Mouse (Mus musculus) intestine, postnatal 0 days (tissue): ENCODE measurements around the gene Pbx1. TPM values are rescaled to one million over a fixed set of nuclear protein-coding genes. Genes with fewer than 3 reads are reported as not detected.

Experiments used
- ATAC-seq: fragments of 200-750 bp; cut with Nextera tagmentation; 2 replicates; pipeline ENCODE4 v1.8.0; 2017; ENCODE audit warnings: mild to moderate bottlenecking, moderate TSS enrichment, moderate library complexity
- H3K27ac ChIP-seq: fragments of 300-500 bp; sonication (generic); 2 replicates; pipeline ENCODE4 v1.5.1; 2014; ENCODE audit warnings: mild to moderate bottlenecking, low read depth, low read length, moderate library complexity
- H3K27me3 ChIP-seq: fragments of 300-500 bp; sonication (generic); replicated peaks from 2 replicates; pipeline ENCODE4 v1.6.1; 2014; ENCODE audit warnings: low read length, mixed read lengths; ENCODE audit not compliant: control insufficient read depth, insufficient read depth
- H3K36me3 ChIP-seq: fragments of 300-500 bp; sonication (generic); 2 replicates; pipeline ENCODE4 v1.6.1; 2014; ENCODE audit warnings: mild to moderate bottlenecking, moderate library complexity; ENCODE audit not compliant: control insufficient read depth, insufficient read depth
- H3K4me1 ChIP-seq: fragments of 300-500 bp; sonication (generic); replicated peaks from 2 replicates; pipeline ENCODE4 v1.6.1; 2014; ENCODE audit warnings: antibody characterized with exemption, low read length, mixed read lengths; ENCODE audit not compliant: control insufficient read depth, insufficient read depth
- H3K4me2 ChIP-seq: fragments of 300-500 bp; sonication (generic); replicated peaks from 2 replicates; pipeline ENCODE4 v1.6.1; 2014; ENCODE audit warnings: low read depth, mild to moderate bottlenecking, moderate library complexity
- H3K4me3 ChIP-seq: fragments of 300-500 bp; sonication (generic); 2 replicates; pipeline ENCODE4 v1.5.1; 2014; ENCODE audit warnings: low read depth, low read length
- H3K9ac ChIP-seq: fragments of 300-500 bp; sonication (generic); 2 replicates; pipeline ENCODE4 v1.6.1; 2014; ENCODE audit warnings: mild to moderate bottlenecking, low read depth, low read length
- H3K9me3 ChIP-seq: fragments of 300-500 bp; sonication (generic); 2 replicates; pipeline ENCODE4 v1.6.1; 2016; ENCODE audit warnings: mixed run types; ENCODE audit not compliant: control insufficient read depth
- CTCF ChIP-seq: sonication (generic); IDR thresholded peaks from 2 replicates; pipeline ENCODE4 v1.5.1; 2016; ENCODE audit warnings: low read depth, mild to moderate bottlenecking, control low read depth, antibody characterized with exemption, moderate library complexity
- WGBS: fragments of 180-500 bp; shearing (Covaris S2); extraction: QIAGEN DNeasy Blood & Tissue Kit; methylation state at CpG from one replicate; pipeline ENCODE4 v1.1.7; 2014; 5-methylcytosine and 5-hydroxymethylcytosine counted together
- polyA plus RNA-seq: library from polyadenylated mRNA; unstranded; fragments of >200 nt; fragmentation: Nextera tagmentation; extraction: Ambion mirVana; gene quantifications from 2 replicates; pipeline ENCODE4 v1.2.1, GENCODE M21; 2015

Pbx1 gene
- polyA plus RNA-seq, 1 experiment from 2014 or later: 9.8 TPM

DNA sequence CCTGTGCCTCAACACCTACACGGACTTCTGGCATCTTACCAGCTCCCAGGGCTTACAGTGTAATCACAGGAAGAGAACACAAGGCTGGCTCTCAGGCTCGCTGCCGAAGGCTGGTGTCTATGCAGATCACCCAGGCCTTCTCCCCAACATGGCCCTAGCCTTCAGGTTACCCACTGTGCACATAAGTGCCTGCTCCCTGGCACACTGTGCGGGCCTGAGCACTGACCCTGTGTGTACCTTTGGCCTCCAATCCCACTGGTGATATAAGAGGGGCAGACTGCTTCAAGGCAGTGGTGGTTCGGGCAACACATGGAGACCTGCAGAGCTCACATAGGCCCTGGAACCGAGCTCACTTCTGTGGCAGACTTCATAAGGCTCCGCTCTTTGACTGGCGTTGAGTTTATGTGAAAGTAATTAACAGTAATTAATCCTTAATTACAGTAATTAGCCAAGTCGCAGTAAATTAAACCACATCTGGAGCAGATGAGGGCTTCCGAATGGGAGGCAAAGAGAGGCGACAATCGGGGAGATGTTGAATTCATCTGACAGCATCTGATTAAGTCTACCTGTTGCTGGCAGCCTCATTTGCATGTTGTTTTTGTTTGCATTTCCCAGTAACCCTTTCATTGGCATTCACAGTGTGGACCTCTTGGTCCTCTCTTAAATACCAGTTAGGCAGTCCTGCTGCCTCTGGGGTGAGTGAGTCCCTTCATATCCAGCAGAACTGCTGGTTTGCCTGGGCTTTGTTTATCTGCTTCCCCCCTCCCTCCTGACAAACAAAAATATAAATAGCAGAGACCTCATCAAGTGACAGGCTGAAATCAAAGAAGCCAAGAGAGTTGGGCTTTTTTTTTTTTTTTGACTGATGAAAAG is 163.1 kb downstream of the Pbx1 start:
- H3K36me3 ChIP-seq: no peaks in the 10 kb centered on the region
- no peak overlapping the region for H3K9ac ChIP-seq
- H3K4me1 ChIP-seq: no peaks in the 10 kb centered on the region
- H3K27me3 ChIP-seq: no peaks in the 10 kb centered on the region
- 81% methylated on average over 12 of the region's 12 CpGs for WGBS
- no peak overlapping the region for H3K4me2 ChIP-seq
- TF ChIP-seq CTCF: no peak
- no peaks in the 10 kb centered on the region for H3K9me3 ChIP-seq
- ATAC-seq: no peak
- H3K27ac ChIP-seq: no peak overlapping the region
- no peak overlapping the region for H3K4me3 ChIP-seq

DNA sequence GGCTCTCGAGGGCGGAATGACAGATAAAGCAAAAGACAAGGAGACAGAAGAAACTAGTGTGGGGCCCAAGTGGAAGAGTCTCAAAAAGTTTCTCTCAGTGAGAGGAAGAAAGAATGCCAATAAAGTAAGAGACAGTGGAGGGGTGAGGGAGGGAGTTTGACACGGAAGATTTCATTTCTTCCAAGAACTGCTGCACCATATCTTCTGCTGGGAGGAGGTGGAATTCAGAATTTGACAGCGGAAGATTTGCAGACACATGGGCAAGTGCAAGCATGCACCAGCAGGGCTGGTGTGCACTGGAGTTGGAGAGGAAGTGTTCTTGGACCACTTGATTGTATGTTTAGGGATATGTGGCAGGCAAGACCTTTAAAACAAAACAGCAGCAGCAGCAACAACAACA is 163.8 kb downstream of the Pbx1 start:
- no peak overlapping the region for H3K9ac ChIP-seq
- no peak for ATAC-seq
- no peak overlapping the region for H3K4me3 ChIP-seq
- no peaks in the 10 kb centered on the region for H3K27me3 ChIP-seq
- H3K9me3 ChIP-seq: no peaks in the 10 kb centered on the region
- H3K27ac ChIP-seq: no peak overlapping the region
- no peak for TF ChIP-seq CTCF
- H3K36me3 ChIP-seq: no peaks in the 10 kb centered on the region
- H3K4me1 ChIP-seq: no peaks in the 10 kb centered on the region
- H3K4me2 ChIP-seq: no peak overlapping the region
- WGBS: 89% methylated on average over 4 of the region's 4 CpGs

DNA sequence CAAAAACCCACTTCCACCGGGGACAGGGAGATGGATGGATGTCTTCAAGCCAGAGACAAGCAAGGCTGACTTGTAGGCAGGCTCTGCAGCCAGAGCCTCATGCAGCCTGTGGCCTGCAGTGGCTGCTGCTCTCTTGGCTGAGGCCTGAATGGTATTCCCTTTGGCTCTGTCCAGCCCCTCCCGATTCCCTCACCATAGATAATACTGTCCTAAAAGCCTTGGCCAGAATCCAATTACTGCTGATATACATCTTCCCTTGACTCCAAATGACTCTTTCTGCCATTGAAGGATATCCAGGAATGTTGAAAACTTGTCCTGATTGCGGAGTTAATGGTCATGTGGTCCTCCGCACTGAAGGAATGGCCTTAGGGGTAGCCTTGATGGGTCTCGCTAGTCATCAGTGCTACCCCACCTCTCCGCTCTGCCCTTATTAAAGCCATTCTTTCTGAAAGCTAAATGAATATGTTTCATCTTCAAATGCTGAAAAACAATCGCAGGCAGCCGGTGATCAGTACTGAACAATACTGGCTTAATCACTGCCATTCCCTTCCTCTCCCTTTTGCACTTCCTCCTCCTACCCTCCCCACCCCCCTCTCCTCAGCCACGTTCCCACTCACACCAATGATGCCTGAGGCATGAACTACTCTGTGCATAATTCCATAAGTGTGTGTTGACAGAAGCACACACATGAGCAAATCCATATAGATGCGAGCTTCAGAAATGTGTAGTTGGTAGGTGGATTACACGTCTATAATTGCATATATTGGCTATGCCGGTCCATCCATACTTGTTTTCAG is 166.3 kb downstream of the Pbx1 start:
- no peaks in the 10 kb centered on the region for H3K4me1 ChIP-seq
- no peaks in the 10 kb centered on the region for H3K36me3 ChIP-seq
- no peaks in the 10 kb centered on the region for H3K9me3 ChIP-seq
- WGBS: 79% methylated on average over 12 of the region's 12 CpGs
- no peak for TF ChIP-seq CTCF
- H3K27me3 ChIP-seq: no peaks in the 10 kb centered on the region
- no peak overlapping the region for H3K4me2 ChIP-seq
- H3K27ac ChIP-seq: no peak overlapping the region
- no peak for ATAC-seq
- no peak overlapping the region for H3K4me3 ChIP-seq
- H3K9ac ChIP-seq: no peak overlapping the region

DNA sequence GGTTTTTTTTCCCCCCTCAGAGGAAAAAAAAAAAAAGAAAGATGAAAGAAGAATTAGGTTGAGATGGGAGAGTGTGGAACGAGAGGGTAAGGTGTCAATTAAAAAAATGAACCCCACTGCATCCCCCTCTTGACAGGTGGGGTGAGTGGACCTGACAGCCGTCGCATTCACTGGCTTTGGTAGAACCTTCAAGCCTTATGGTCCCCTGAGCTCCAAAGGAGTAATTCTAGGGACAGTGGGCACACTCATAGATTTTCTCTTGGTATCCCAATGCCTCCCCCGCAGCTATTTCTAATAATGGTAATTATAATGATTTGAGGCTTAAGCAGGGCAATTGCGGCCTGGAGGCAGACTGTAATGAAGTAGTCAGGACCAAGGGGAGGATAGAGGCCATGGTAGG is 167.0 kb downstream of the Pbx1 start:
- no peaks in the 10 kb centered on the region for H3K27me3 ChIP-seq
- no peaks in the 10 kb centered on the region for H3K36me3 ChIP-seq
- no peak for TF ChIP-seq CTCF
- H3K27ac ChIP-seq: no peak overlapping the region
- H3K4me1 ChIP-seq: no peaks in the 10 kb centered on the region
- H3K9ac ChIP-seq: no peak overlapping the region
- H3K4me2 ChIP-seq: no peak overlapping the region
- H3K4me3 ChIP-seq: no peak overlapping the region
- H3K9me3 ChIP-seq: no peaks in the 10 kb centered on the region
- WGBS: 94% methylated on average over 5 of the region's 5 CpGs
- no peak for ATAC-seq

DNA sequence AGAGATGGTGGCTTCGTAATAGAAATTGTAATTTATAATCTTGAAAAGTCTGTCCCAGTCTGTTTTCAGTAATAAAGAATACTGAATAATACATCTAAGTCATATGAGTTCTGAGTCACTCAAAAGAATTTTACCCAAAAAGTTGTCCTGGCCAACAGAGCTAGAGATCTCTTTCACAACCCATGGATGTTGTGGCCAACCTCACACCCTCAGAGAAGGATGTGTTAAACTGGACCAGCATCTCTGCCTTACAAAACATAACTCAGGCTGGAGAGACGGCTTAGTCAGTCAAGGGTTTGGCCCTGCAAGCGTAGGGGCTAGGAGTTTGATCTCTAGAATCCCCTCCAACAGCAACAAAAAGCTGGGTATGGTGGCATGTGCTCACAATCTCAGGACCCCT is 171.7 kb downstream of the Pbx1 start:
- WGBS: 89% methylated on average over 3 of the region's 3 CpGs

DNA sequence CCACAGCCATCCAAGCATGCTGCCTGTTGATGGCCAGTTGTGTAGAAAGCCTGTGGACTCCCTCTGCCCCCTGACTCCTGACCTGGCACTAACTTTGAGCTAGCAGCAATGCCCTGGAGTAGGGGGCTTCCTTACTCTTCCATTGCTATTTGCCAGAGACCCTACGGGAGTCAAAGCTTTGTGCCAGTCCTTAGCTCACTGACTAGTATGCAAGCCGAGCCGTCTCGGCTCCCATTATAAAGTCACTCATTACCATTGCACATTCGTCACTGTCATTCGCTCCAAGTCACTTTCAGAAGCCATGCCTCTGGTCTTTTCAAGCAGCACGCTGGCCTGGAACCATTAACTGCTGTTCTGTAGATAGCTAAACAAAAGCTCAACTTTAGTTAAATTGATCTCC is 173.2 kb downstream of the Pbx1 start:
- Histone ChIP-seq H3K27me3 (no peaks in the 10 kb centered on the region), H3K9ac (no peak overlapping the region), H3K4me2 (no peak overlapping the region), H3K4me3 (no peak overlapping the region), H3K27ac (no peak overlapping the region), H3K9me3 (no peaks in the 10 kb centered on the region), H3K36me3 (no peaks in the 10 kb centered on the region), H3K4me1 (no peaks in the 10 kb centered on the region)
- WGBS: 78% methylated on average over 7 of the region's 7 CpGs
- no peak for TF ChIP-seq CTCF
- no peak for ATAC-seq

More for the DNA sequence above, 171.7 kb downstream of the Pbx1 start:
- TF ChIP-seq CTCF: no peak
- ATAC-seq: no peak
- H3K4me3 ChIP-seq: no peak overlapping the region
- no peaks in the 10 kb centered on the region for H3K27me3 ChIP-seq
- H3K4me1 ChIP-seq: no peaks in the 10 kb centered on the region
- no peaks in the 10 kb centered on the region for H3K9me3 ChIP-seq
- no peak overlapping the region for H3K4me2 ChIP-seq
- no peak overlapping the region for H3K9ac ChIP-seq
- H3K27ac ChIP-seq: no peak overlapping the region
- no peaks in the 10 kb centered on the region for H3K36me3 ChIP-seq
